Mouse (Mus musculus): ENCODE measurements around the gene Slc7a1.
A peak's percentile ranks its signal among the peaks of the same experiment; 100 is the strongest.

DNA sequence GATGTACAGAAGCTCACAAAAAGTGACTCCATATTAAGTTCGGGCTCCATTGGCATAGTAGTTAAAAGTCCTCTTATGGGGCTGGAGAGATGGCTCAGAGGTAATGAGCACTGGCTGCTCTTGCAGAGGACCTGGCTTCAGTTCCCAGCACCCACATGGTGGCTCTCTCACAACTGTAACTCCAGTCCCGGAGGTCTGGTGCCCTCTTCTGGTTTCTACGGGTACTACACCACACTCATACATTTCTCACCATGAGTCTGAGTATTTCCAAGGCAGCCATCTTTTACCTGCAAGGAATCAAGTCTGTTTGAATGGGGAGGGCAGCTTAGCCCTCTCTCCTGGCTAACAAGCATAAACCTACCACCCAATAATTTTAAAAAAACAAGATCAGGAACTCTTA is 30.5 kb downstream of the Slc7a1 start:
- TF ChIP-seq CTCF (IDR thresholded peaks at IDR 0.05; ENCODE audit: low read depth) (peak; percentile 48), EP300 (optimal IDR thresholded peaks at IDR 0.05) (no peak)

Measured in stomach, postnatal 0 days (tissue).